Mouse (Mus musculus) MEL (cell line): Measurements from ENCODE around the gene Senp3.

Experiments used
- CTCF ChIP-seq, 3 experiments: IDR thresholded peaks in 2 of 3; conservative IDR thresholded peaks in 1 of 3; 2 replicates each; pipeline ENCODE4 v1.5.1; 2011 to 2012; ENCODE audit warnings: low read length in 3 of 3, low read depth in 2 of 3, mild to moderate bottlenecking in 2 of 3, improper control_type of control experiment in 1 of 3, inconsistent platforms in 1 of 3, mixed read lengths in 1 of 3, moderate library complexity in 1 of 3; ENCODE audit not compliant: control insufficient read depth in 1 of 3, insufficient read depth in 1 of 3, poor library complexity in 1 of 3, severe bottlenecking in 1 of 3
- E2F4 ChIP-seq: IDR thresholded peaks from 2 replicates; pipeline ENCODE4 v1.6.1; 2011; ENCODE audit warnings: low read depth, low read length, improper control_type of control experiment, borderline replicate concordance
- HCFC1 ChIP-seq: IDR thresholded peaks from 2 replicates; pipeline ENCODE4 v1.6.1; 2012; ENCODE audit warnings: low read depth, mild to moderate bottlenecking, inconsistent platforms, low read length, improper control_type of control experiment, moderate library complexity
- MXI1 ChIP-seq: IDR thresholded peaks from 2 replicates; pipeline ENCODE4 v1.6.1; 2011; ENCODE audit warnings: mild to moderate bottlenecking, low read depth, low read length, improper control_type of control experiment
- NRF1 ChIP-seq: IDR thresholded peaks from 2 replicates; pipeline ENCODE4 v1.6.1; 2014; ENCODE audit warnings: low read depth, mild to moderate bottlenecking, inconsistent platforms, low read length, improper control_type of control experiment, moderate library complexity; ENCODE audit not compliant: poor library complexity, insufficient read depth, severe bottlenecking
- POLR2A ChIP-seq, 2 experiments: IDR thresholded peaks; 2 replicates each; pipeline ENCODE4 v1.6.1; 2011 to 2012; ENCODE audit warnings: low read length in 2 of 2, mild to moderate bottlenecking in 2 of 2, control low read depth in 1 of 2, improper control_type of control experiment in 1 of 2, low read depth in 1 of 2, moderate library complexity in 1 of 2; ENCODE audit not compliant: control insufficient read depth in 1 of 2, insufficient read depth in 1 of 2, poor library complexity in 1 of 2
- ZNF384 ChIP-seq: IDR thresholded peaks from 2 replicates; pipeline ENCODE4 v1.6.1; 2012; ENCODE audit warnings: low read depth, mild to moderate bottlenecking, inconsistent platforms, low read length, improper control_type of control experiment

GRCm38 (mm10) chr11:69684936-69685335, 3.1 kb upstream of the Senp3 start:
- TF ChIP-seq CTCF (IDR thresholded peaks at IDR 0.05 in 2 of 3, conservative IDR thresholded peaks at IDR 0.05 in 1 of 3; ENCODE audit: control insufficient read depth in 1 of 3, insufficient read depth in 1 of 3, low read depth in 2 of 3, low read length in 3 of 3, poor library complexity in 1 of 3, severe bottlenecking in 1 of 3) (no peak), ZNF384 (no peak), POLR2A (IDR thresholded peaks at IDR 0.05; ENCODE audit: control insufficient read depth in 1 of 2, insufficient read depth in 1 of 2, low read depth in 1 of 2, low read length in 2 of 2, poor library complexity in 1 of 2) (no peak), HCFC1 (no peak), E2F4 (no peak), NRF1 (no peak), MXI1 (no peak)
